Mouse (Mus musculus) midbrain, embryonic 15.5 days (tissue): Measurements from ENCODE around the gene Stxbp2. TPM values are rescaled to one million over a fixed set of nuclear protein-coding genes. Genes with fewer than 3 reads are reported as not detected.

Experiments
- ATAC-seq: fragments of 200-750 bp; cut with Nextera tagmentation; replicated peaks from 2 replicates; pipeline ENCODE4 v1.8.0; 2017; ENCODE audit warnings: moderate TSS enrichment
- H3K27ac ChIP-seq: fragments of 300-500 bp; sonication (generic); 2 replicates; pipeline ENCODE4 v1.5.1; 2015; ENCODE audit warnings: mild to moderate bottlenecking, inconsistent platforms
- H3K27me3 ChIP-seq: fragments of 300-500 bp; sonication (generic); replicated peaks from 2 replicates; pipeline ENCODE4 v1.6.1; 2015; ENCODE audit warnings: inconsistent platforms
- H3K36me3 ChIP-seq: fragments of 300-500 bp; sonication (generic); replicated peaks from 2 replicates; pipeline ENCODE4 v1.6.1; 2015; ENCODE audit warnings: inconsistent platforms
- H3K4me1 ChIP-seq: fragments of 300-500 bp; sonication (generic); 2 replicates; pipeline ENCODE4 v1.6.1; 2015; ENCODE audit warnings: inconsistent platforms
- H3K4me2 ChIP-seq: fragments of 300-500 bp; sonication (generic); 2 replicates; pipeline ENCODE4 v1.6.1; 2015; ENCODE audit warnings: inconsistent platforms, mild to moderate bottlenecking, moderate library complexity
- H3K4me3 ChIP-seq: fragments of 300-500 bp; sonication (generic); 2 replicates; pipeline ENCODE4 v1.5.1; 2015; ENCODE audit warnings: mild to moderate bottlenecking, inconsistent platforms
- H3K9ac ChIP-seq: fragments of 300-500 bp; sonication (generic); 2 replicates; pipeline ENCODE4 v1.6.1; 2015; ENCODE audit warnings: mild to moderate bottlenecking, inconsistent platforms
- H3K9me3 ChIP-seq: fragments of 300-500 bp; sonication (generic); 2 replicates; pipeline ENCODE4 v1.6.1; 2016; ENCODE audit warnings: inconsistent platforms
- WGBS: fragments of 180-500 bp; shearing (Covaris S2); methylation state at CpG from one replicate; pipeline ENCODE4 v1.1.7; 2015; ENCODE audit warnings: mixed read lengths; 5-methylcytosine and 5-hydroxymethylcytosine counted together
- polyA plus RNA-seq: library from polyadenylated mRNA; unstranded; fragments of >200 nt; fragmentation: Nextera tagmentation; extraction: Ambion mirVana; gene quantifications from 2 replicates; pipeline ENCODE4 v1.2.1, GENCODE M21; 2015

The Stxbp2 gene
- polyA plus RNA-seq, 1 experiment from 2014 or later: 52.9 TPM

DNA sequence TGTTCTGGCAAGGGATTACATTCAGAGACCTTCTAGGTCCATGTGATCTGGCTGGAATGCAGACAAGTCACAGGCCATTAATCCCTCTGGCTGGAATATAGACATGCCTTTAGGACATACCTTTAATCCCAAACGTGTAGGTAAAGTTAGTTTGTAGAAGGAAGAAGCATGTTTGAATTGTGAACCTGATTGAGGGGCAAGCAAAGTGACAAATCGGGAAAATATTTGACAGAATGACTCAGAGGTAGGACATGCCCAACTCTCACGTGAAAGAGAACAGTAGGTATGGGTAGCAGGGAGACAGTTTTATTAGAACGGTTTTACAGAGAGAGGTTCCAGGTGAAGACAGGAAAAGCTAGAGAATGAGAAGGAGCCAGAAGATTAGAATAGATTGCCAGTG lies 16.8 kb downstream of the Stxbp2 start:
- H3K36me3 ChIP-seq: no peaks in the 10 kb centered on the region
- H3K4me3 ChIP-seq: no peak overlapping the region
- no peaks in the 10 kb centered on the region for H3K9me3 ChIP-seq
- no peak overlapping the region for H3K27ac ChIP-seq
- 86% methylated on average over 4 of the region's 4 CpGs for WGBS
- H3K27me3 ChIP-seq: no peaks in the 10 kb centered on the region
- no peak overlapping the region for H3K9ac ChIP-seq
- no peaks in the 10 kb centered on the region for H3K4me1 ChIP-seq
- ATAC-seq: no peak
- no peak overlapping the region for H3K4me2 ChIP-seq

GRCm38 (mm10) chr8:3648268-3648667 lies 17.5 kb downstream of the Stxbp2 start:
- Histone ChIP-seq H3K36me3 (no peaks in the 10 kb centered on the region), H3K4me1 (no peaks in the 10 kb centered on the region), H3K9ac (no peak overlapping the region), H3K27ac (no peak overlapping the region), H3K9me3 (no peaks in the 10 kb centered on the region), H3K4me2 (no peak overlapping the region), H3K27me3 (no peaks in the 10 kb centered on the region), H3K4me3 (no peak overlapping the region)
- 77% methylated on average over 2 of the region's 2 CpGs for WGBS
- no peak for ATAC-seq

DNA sequence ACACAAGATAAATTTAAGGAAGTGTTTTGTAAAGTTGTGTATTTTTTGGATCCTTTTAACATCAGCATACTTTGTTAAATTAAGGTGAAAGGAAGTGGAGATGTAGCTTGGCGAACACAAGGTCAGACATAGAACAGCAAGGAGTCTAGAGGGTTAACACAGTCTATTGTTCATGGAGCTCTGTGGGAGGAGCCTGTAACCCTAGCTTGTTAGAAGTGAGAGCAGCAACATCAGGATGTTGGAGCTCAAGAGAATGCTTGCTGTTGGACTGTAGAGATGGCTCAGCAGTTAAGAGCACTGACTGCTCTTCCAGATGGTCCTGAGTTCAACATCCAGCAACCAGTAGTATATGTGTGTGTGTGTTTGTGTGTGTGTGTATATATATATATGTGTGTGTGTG lies 18.2 kb downstream of the Stxbp2 start:
- Histone ChIP-seq H3K27ac (no peak overlapping the region), H3K4me2 (no peak overlapping the region), H3K27me3 (no peaks in the 10 kb centered on the region), H3K4me3 (no peak overlapping the region), H3K36me3 (no peaks in the 10 kb centered on the region), H3K4me1 (no peaks in the 10 kb centered on the region), H3K9ac (no peak overlapping the region), H3K9me3 (no peaks in the 10 kb centered on the region)
- no peak for ATAC-seq
- 36% methylated on average over 1 of the region's 1 CpGs for WGBS

GRCm38 (mm10) chr8:3652845-3653244 lies 22.1 kb downstream of the Stxbp2 start:
- H3K27ac ChIP-seq: no peak overlapping the region
- no peaks in the 10 kb centered on the region for H3K9me3 ChIP-seq
- no peak for ATAC-seq
- WGBS: 69% methylated on average over 3 of the region's 3 CpGs
- H3K9ac ChIP-seq: no peak overlapping the region
- H3K36me3 ChIP-seq: no peaks in the 10 kb centered on the region
- H3K4me1 ChIP-seq: peaks cover 9% of the 10 kb centered on the region
- H3K4me2 ChIP-seq: no peak overlapping the region
- no peak overlapping the region for H3K4me3 ChIP-seq
- H3K27me3 ChIP-seq: no peaks in the 10 kb centered on the region

DNA sequence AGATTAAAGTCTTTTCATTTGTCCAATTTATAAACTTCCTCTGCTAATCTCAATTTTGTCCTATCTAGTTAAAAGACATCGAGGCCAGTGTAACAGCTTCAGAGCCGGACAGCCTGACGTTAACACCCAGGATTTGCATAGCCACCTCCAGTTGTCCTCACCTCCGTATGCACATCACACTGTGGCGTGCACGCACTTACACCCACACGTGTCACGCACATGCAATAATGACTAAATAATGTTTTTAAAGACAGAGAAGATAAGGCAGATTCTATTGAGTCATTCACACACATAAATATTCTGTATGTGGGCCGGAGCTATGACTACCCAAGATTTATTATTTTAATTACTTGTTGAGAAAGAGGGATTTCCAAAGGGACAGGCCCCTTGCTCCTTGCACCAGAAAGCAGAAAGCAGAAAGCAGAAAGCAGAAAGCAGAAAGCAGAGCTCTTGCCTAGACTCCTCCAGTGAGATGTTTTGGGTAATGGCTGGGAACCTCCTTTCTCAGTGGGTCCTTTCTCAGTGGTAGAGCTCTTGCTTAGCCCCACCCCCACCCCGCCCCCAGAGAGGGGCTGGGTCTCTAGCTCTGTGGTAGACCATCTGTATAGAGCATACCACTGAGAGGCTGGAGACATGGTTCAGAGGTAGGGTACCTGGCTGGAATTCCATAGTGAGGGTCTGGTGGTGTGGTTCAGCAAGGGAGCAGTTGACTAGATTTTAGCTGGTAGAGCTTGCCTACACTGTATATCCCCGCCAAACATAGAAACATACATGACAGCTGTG lies 24.2 kb downstream of the Stxbp2 start:
- Histone ChIP-seq H3K36me3 (no peaks in the 10 kb centered on the region), H3K4me1 (peaks cover 9% of the 10 kb centered on the region), H3K4me2 (no peak overlapping the region), H3K4me3 (no peak overlapping the region), H3K27me3 (no peaks in the 10 kb centered on the region), H3K27ac (no peak overlapping the region), H3K9ac (no peak overlapping the region), H3K9me3 (no peaks in the 10 kb centered on the region)
- WGBS: 75% methylated on average over 11 of the region's 11 CpGs
- ATAC-seq: no peak

DNA sequence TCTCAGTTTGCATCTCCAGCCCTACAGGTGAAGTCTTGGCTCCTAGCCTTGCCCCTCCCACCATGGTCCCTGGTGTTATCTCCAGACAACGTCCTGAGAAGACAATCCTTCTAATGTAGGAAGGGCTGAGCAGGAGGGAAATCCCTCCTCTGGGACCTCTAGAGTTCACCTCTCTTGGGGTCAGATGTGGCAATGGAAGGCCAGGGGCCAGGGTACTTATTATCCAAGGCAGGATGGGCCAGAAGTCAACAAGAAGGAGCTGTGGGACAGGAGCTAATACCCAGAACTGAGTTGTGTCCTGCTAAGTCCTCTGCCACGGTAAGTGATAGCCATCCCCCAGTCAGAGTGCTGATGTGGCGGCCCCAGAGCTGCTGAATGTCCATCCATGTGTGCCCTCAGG lies 24.8 kb downstream of the Stxbp2 start, which contains the start of gene Retn:
Gene Retn (plus strand): TSS at position 245 of the 400 bp plus-strand sequence.
- H3K9ac ChIP-seq: no peak within 1 kb of the TSS

DNA sequence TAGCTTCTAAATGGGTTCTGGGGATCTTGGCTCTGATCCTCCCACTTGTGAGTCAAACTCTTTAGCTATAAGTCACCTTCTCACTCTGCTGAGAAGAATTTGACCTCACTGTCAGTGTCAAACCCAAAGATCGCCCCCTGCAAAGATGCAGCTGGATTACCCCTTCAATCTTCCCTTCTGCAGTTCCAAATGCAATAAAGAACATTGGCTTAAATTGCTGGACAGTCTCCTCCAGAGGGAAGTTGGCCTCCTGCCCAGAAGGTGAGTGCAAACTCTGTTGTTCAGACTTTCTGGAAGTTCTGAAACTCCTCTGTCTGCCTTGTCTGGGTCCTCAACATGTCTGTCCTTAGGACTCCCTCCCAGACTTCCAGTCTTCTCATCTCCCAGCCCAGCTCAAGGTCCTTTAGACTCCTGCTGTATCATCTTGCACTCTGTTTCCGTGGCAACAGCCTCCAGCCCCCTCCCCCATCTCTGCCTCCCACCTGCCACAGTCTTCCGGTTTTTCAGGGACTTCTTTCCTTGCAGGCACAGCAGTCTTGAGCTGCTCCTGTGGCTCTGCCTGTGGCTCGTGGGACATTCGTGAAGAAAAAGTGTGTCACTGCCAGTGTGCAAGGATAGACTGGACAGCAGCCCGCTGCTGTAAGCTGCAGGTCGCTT lies 26.1 kb downstream of the Stxbp2 start:
- 20% methylated on average over 7 of the region's 7 CpGs for WGBS
- peak overlapping the region; percentile 16; the same call in 1 of the 2 replicates for H3K4me2 ChIP-seq
- 0 out of 2 replicates have a peak overlapping the region, but pooled peaks have one; percentile 9 for H3K4me3 ChIP-seq
- H3K9me3 ChIP-seq: no peaks in the 10 kb centered on the region
- peaks cover 9% of the 10 kb centered on the region for H3K4me1 ChIP-seq
- no peak overlapping the region for H3K27ac ChIP-seq
- no peaks in the 10 kb centered on the region for H3K27me3 ChIP-seq
- peak; percentile 77 for ATAC-seq
- no peak overlapping the region for H3K9ac ChIP-seq
- H3K36me3 ChIP-seq: no peaks in the 10 kb centered on the region

More for the DNA sequence above, 24.8 kb downstream of the Stxbp2 start, which contains the start of gene Retn:
- Histone ChIP-seq H3K36me3 (no peaks in the 10 kb centered on the region), H3K4me1 (peaks cover 9% of the 10 kb centered on the region), H3K27me3 (no peaks in the 10 kb centered on the region), H3K4me3 (no peak within 1 kb of the TSS), H3K9me3 (no peaks in the 10 kb centered on the region), H3K4me2 (no peak within 1 kb of the TSS), H3K27ac (no peak within 1 kb of the TSS)
- no peak for ATAC-seq
- 72% methylated on average over 3 of the region's 3 CpGs for WGBS

- no peak overlapping the region for H3K4me3 ChIP-seq
- H3K36me3 ChIP-seq: no peaks in the 10 kb centered on the region
- no peak for ATAC-seq
- no peaks in the 10 kb centered on the region for H3K27me3 ChIP-seq
- no peak overlapping the region for H3K9ac ChIP-seq
- H3K27ac ChIP-seq: no peak overlapping the region
- H3K9me3 ChIP-seq: no peaks in the 10 kb centered on the region
- no peak overlapping the region for H3K4me2 ChIP-seq
- H3K4me1 ChIP-seq: peaks cover 9% of the 10 kb centered on the region
- 86% methylated on average over 8 of the region's 8 CpGs for WGBS
Measured at GRCm38 (mm10) chr8:3660889-3661288, 30.1 kb downstream of the Stxbp2 start.

DNA sequence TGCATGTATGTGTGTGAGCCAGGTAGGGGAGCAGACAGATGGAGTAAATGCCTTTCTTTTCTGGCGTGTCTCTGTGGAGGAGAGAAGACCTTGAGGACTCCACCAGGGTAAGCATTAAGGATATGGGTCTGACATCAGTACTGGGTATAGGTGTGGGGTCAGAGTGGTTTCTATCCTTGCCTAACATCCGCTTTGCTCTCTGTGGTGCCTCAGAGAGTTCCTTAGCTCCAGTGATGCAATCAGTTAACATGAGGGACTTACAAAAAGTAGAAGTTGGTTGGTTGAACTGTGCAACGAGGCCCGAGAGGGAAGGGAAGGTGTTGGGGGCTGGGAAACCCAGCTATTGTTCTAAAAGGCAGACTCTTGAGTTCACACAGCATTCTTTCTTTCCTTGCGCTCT lies 33.6 kb downstream of the Stxbp2 start:
- WGBS: 63% methylated on average over 5 of the region's 5 CpGs

GRCm38 (mm10) chr8:3665507-3665906 lies 34.8 kb downstream of the Stxbp2 start, which contains the start of gene Mcemp1:
Mcemp1 (plus strand) TSS chr8:3665754.
- H3K4me3 ChIP-seq: no peak within 1 kb of the TSS
- no peak within 1 kb of the TSS for H3K4me2 ChIP-seq
- no peak within 1 kb of the TSS for H3K27ac ChIP-seq
- H3K9ac ChIP-seq: no peak within 1 kb of the TSS
- no peaks in the 10 kb centered on the region for H3K4me1 ChIP-seq
- WGBS: 74% methylated on average over 6 of the region's 6 CpGs
- no peaks in the 10 kb centered on the region for H3K27me3 ChIP-seq
- ATAC-seq: no peak
- H3K9me3 ChIP-seq: no peaks in the 10 kb centered on the region
- H3K36me3 ChIP-seq: no peaks in the 10 kb centered on the region

More for the DNA sequence above, 33.6 kb downstream of the Stxbp2 start:
- no peak for ATAC-seq
- no peaks in the 10 kb centered on the region for H3K36me3 ChIP-seq
- no peaks in the 10 kb centered on the region for H3K9me3 ChIP-seq
- H3K4me3 ChIP-seq: no peak overlapping the region
- no peak overlapping the region for H3K9ac ChIP-seq
- no peaks in the 10 kb centered on the region for H3K4me1 ChIP-seq
- no peaks in the 10 kb centered on the region for H3K27me3 ChIP-seq
- H3K27ac ChIP-seq: no peak overlapping the region
- H3K4me2 ChIP-seq: no peak overlapping the region

DNA sequence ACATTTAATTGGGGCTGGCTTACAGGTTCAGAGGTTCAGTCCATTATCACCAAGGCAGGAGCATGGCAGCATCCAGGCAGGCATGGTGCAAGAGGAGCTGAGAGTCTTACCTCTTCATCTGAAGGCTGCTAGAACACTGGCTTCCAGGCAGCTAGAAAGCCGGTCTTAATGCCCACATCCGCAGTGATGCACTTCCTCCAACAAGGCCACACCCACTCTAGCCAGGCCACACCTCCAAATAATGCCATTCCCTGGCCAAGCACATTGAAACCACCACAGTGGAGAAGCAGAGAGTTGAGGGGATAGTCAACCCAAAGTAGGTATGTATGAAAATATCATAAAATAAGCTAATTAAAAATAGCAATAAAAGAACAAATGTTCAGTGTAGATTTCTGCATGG lies 39.6 kb downstream of the Stxbp2 start:
- no peaks in the 10 kb centered on the region for H3K27me3 ChIP-seq
- 83% methylated on average over 2 of the region's 2 CpGs for WGBS
- no peak overlapping the region for H3K4me3 ChIP-seq
- H3K9me3 ChIP-seq: no peaks in the 10 kb centered on the region
- no peak overlapping the region for H3K27ac ChIP-seq
- H3K4me2 ChIP-seq: no peak overlapping the region
- no peaks in the 10 kb centered on the region for H3K36me3 ChIP-seq
- H3K9ac ChIP-seq: no peak overlapping the region
- no peak for ATAC-seq
- H3K4me1 ChIP-seq: 0 out of 2 replicates have a peak, but pooled peaks cover 7% of the 10 kb centered on the region

GRCm38 (mm10) chr8:3671980-3672491 lies 41.3 kb downstream of the Stxbp2 start, which contains the start of gene Fcor:
Fcor (minus strand) TSS chr8:3672362.
- peaks cover 12% of the 10 kb centered on the region; the same call in 1 of the 2 replicates for H3K4me1 ChIP-seq
- H3K27ac ChIP-seq: peak within 1 kb of the TSS; percentile 75
- H3K36me3 ChIP-seq: no peaks in the 10 kb centered on the region
- no peaks in the 10 kb centered on the region for H3K9me3 ChIP-seq
- ATAC-seq: peak; percentile 89
- no peaks in the 10 kb centered on the region for H3K27me3 ChIP-seq
- peak within 1 kb of the TSS; percentile 42 for H3K9ac ChIP-seq
- peak within 1 kb of the TSS; percentile 56 for H3K4me2 ChIP-seq
- WGBS: under 1% methylated on average over 23 of the region's 23 CpGs
- peak within 1 kb of the TSS; percentile 53 for H3K4me3 ChIP-seq
